Comparison of ENCODE assay signal across 8 mouse cellular contexts in the genomic region with DNA sequence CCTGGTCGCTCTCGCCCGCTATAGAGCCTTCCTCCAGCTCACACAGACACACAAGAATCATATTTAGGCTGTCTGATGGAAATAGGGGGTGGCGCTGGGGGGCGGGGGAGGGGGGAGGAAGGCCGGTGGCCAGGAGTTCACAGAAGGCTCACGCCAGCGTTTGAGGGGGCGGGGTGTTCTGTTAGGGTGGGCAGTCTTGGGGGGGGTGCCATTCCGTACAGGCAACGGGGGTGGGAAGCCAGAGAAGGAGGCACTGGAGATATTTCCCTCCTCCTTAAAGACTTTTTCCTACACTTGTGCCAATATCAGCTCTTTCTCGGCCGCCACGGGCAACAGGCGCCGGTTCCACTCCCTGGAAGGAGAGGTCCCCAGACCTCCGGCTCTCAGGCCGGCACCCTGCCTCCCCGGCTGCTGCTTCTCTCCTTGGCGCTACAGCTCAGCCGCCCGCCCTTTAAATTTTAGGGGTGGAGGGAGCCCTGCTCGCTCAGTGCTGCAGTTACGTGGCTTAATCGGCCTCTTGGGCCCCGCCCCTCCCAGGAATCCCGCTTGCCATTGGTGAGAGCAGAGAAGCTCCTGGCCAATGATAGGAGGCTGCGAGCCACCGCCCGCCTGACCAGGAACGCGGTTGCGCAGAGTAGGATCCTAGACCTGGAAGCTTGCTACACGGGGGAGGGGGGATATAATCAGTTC. TPM values are rescaled to one million over a fixed set of nuclear protein-coding genes. Genes with fewer than 3 reads are reported as not detected.
DNase-seq lines count a peak whose midpoint lies in the region; ATAC-seq lines count a peak whose summit lies in the region.

No protein-coding gene starts in this region.

- H3K4me3 ChIP-seq in hindbrain, embryonic 14.5 days (replicated peaks; ENCODE audit: low read length), result peak overlapping the region; percentile 49

- peak overlapping the region; percentile 91 for H3K4me2 ChIP-seq in hindbrain, embryonic 14.5 days (replicated peaks)

- H3K4me1 ChIP-seq in hindbrain, embryonic 14.5 days (replicated peaks; ENCODE audit: control insufficient read depth, insufficient read depth, low read length), result peaks cover 13% of the 10 kb centered on the region

- peak overlapping the region; percentile 71 for H3K9ac ChIP-seq in hindbrain, embryonic 14.5 days

- ATAC-seq in hindbrain, embryonic 14.5 days (ENCODE audit: low FRiP score), result peak; percentile 97

- peak; percentile 99 for DNase-seq in R1 (ENCODE audit: low read depth, low spot score)
- peak; percentile 98 to 99 for DNase-seq in cerebellum, postnatal 25 days
- DNase-seq in frontal cortex, postnatal 25 days (ENCODE audit: low spot score in 2 of 2), result peak; percentile 94
- peak; percentile 95 for DNase-seq in hindbrain, embryonic 14.5 days (ENCODE audit: low spot score)
- peak; percentile 95 for DNase-seq in left cerebral cortex, adult 11 months (ENCODE audit: low spot score)
- DNase-seq in lung, postnatal 4 days, result peak; percentile 97 to 98
- peak; percentile 95 for DNase-seq in retina, postnatal 7 days (ENCODE audit: low read depth, low spot score)
- peak; percentile 84 for DNase-seq in urinary bladder, adult 2 months (ENCODE audit: low spot score)

- no peaks in the 10 kb centered on the region for H3K9me3 ChIP-seq in hindbrain, embryonic 14.5 days (ENCODE audit: control insufficient read depth, low read length)

- H3K27ac ChIP-seq in hindbrain, embryonic 14.5 days, result peak overlapping the region; percentile 74

- WGBS in hindbrain, embryonic 14.5 days, result under 1% methylated on average over 33 of the region's 34 CpGs

- peaks cover 3% of the 10 kb centered on the region; the same call in 1 of the 2 replicates for H3K27me3 ChIP-seq in hindbrain, embryonic 14.5 days (ENCODE audit: control insufficient read depth, insufficient read depth, low read length)

- no peaks in the 10 kb centered on the region for H3K36me3 ChIP-seq in hindbrain, embryonic 14.5 days (replicated peaks; ENCODE audit: control insufficient read depth, insufficient read depth)

RNA-seq across cellular contexts. Expression of a gene that starts 16.2 kb away (rescaled TPM):
- polyA plus RNA-seq in hindbrain, embryonic 14.5 days (2014; fragmentation: Nextera tagmentation; extraction: Ambion mirVana), result 3.5 and 3.6 TPM in 2 replicates
- polyA plus RNA-seq in urinary bladder, adult 2 months (2012; rRNA removed), result 4.9 and 15.4 TPM in 2 replicates

RNA-seq across cellular contexts. Expression of a gene that starts 32.4 kb away (rescaled TPM):
- polyA plus RNA-seq in hindbrain, embryonic 14.5 days (2014; fragmentation: Nextera tagmentation; extraction: Ambion mirVana), result 39.0 and 42.6 TPM in 2 replicates
- polyA plus RNA-seq in urinary bladder, adult 2 months (2012; rRNA removed), result 135 and 148 TPM in 2 replicates

Comparison
In these comparisons a context has a peak if more than half of its experiments do, and no peak if none do; other contexts are left out.
1. Peak in every context shown above with its lines: DNase-seq, ATAC-seq, H3K4me3 ChIP-seq and H3K27ac ChIP-seq.